Mouse (Mus musculus): ENCODE measurements around the gene Fam53b. TPM values are rescaled to one million over a fixed set of nuclear protein-coding genes. Genes with fewer than 3 reads are reported as not detected.

The Fam53b gene
- total and polyA plus RNA-seq, 2 experiments from 2014 or later = 5.8 to 15.4 TPM

- peak; percentile 32; the same call in 1 of the 2 replicates for TF ChIP-seq CTCF (IDR thresholded peaks at IDR 0.05; ENCODE audit: low read depth)
- Histone ChIP-seq H3K9ac (peak overlapping the region; percentile 59), H3K9me3 (ENCODE audit: low read length) (no peaks in the 10 kb centered on the region), H3K36me3 (ENCODE audit: insufficient read depth) (no peaks in the 10 kb centered on the region), H3K27me3 (ENCODE audit: insufficient read depth, low read length) (no peaks in the 10 kb centered on the region), H3K4me1 (ENCODE audit: insufficient read depth) (peaks cover 10% of the 10 kb centered on the region; the same call in 1 of the 2 replicates), H3K27ac (ENCODE audit: low read depth, low read length) (peak overlapping the region; percentile 80), H3K4me3 (ENCODE audit: low read depth, low read length) (peak overlapping the region; percentile 69), H3K4me2 (ENCODE audit: low read depth) (peak overlapping the region; percentile 90)
- WGBS = 9% methylated on average over 23 of the region's 23 CpGs
- ATAC-seq (no peak), DNase-seq (peak; percentile 63)
Observed at GRCm38 (mm10) chr7:132811716-132812618, 1.7 kb downstream of the Fam53b start.

GRCm38 (mm10) chr7:132810879-132811278, 2.8 kb downstream of the Fam53b start:
- ATAC-seq = peak; percentile 52; the same call in 1 of the 2 replicates
- H3K9ac ChIP-seq = no peak overlapping the region

GRCm38 (mm10) chr7:132810368-132810767, 3.3 kb downstream of the Fam53b start:
- Histone ChIP-seq H3K4me1 (ENCODE audit: insufficient read depth) (peaks cover 23% of the 10 kb centered on the region), H3K27ac (ENCODE audit: low read depth, low read length) (no peak overlapping the region), H3K4me2 (ENCODE audit: low read depth) (peak overlapping the region; percentile 18; the same call in 1 of the 2 replicates), H3K9me3 (ENCODE audit: low read length) (no peaks in the 10 kb centered on the region), H3K9ac (no peak overlapping the region), H3K27me3 (ENCODE audit: insufficient read depth, low read length) (no peaks in the 10 kb centered on the region), H3K4me3 (ENCODE audit: low read depth, low read length) (no peak overlapping the region), H3K36me3 (ENCODE audit: insufficient read depth) (no peaks in the 10 kb centered on the region)
- no peak for TF ChIP-seq CTCF (IDR thresholded peaks at IDR 0.05; ENCODE audit: low read depth)
- 15% methylated on average over 6 of the region's 6 CpGs for WGBS
- ATAC-seq (no peak), DNase-seq (no peak)

More at GRCm38 (mm10) chr7:132810879-132811278, 2.8 kb downstream of the Fam53b start:
- H3K36me3 ChIP-seq (ENCODE audit: insufficient read depth) = no peaks in the 10 kb centered on the region
- DNase-seq = peak; percentile 92
- H3K4me3 ChIP-seq (ENCODE audit: low read depth, low read length) = no peak overlapping the region
- H3K4me1 ChIP-seq (ENCODE audit: insufficient read depth) = peaks cover 18% of the 10 kb centered on the region
- H3K9me3 ChIP-seq (ENCODE audit: low read length) = no peaks in the 10 kb centered on the region
- peak overlapping the region; percentile 18 for H3K4me2 ChIP-seq (ENCODE audit: low read depth)
- no peak overlapping the region for H3K27ac ChIP-seq (ENCODE audit: low read depth, low read length)
- H3K27me3 ChIP-seq (ENCODE audit: insufficient read depth, low read length) = no peaks in the 10 kb centered on the region
- WGBS = 56% methylated on average over 1 of the region's 1 CpGs
- TF ChIP-seq CTCF (IDR thresholded peaks at IDR 0.05; ENCODE audit: low read depth) = peak; percentile 89

GRCm38 (mm10) chr7:132809721-132810120, 4.0 kb downstream of the Fam53b start:
- WGBS = 18% methylated on average over 6 of the region's 6 CpGs

GRCm38 (mm10) chr7:132808841-132809682, 4.6 kb downstream of the Fam53b start:
- no peaks in the 10 kb centered on the region for H3K36me3 ChIP-seq (ENCODE audit: insufficient read depth)
- peaks cover 23% of the 10 kb centered on the region for H3K4me1 ChIP-seq (ENCODE audit: insufficient read depth)
- H3K4me3 ChIP-seq (ENCODE audit: low read depth, low read length) = no peak overlapping the region
- 4% methylated on average over 20 of the region's 20 CpGs for WGBS
- no peaks in the 10 kb centered on the region for H3K9me3 ChIP-seq (ENCODE audit: low read length)
- H3K27ac ChIP-seq (ENCODE audit: low read depth, low read length) = peak overlapping the region; percentile 59
- ATAC-seq (no peak), DNase-seq (no peak)
- 0 out of 2 replicates have a peak overlapping the region, but pooled peaks have one; percentile 3 for H3K9ac ChIP-seq
- peak overlapping the region; percentile 21; the same call in 1 of the 2 replicates for H3K4me2 ChIP-seq (ENCODE audit: low read depth)
- TF ChIP-seq CTCF (IDR thresholded peaks at IDR 0.05; ENCODE audit: low read depth) = peak; percentile 24; the same call in 1 of the 2 replicates
- no peaks in the 10 kb centered on the region for H3K27me3 ChIP-seq (ENCODE audit: insufficient read depth, low read length)

More at GRCm38 (mm10) chr7:132809721-132810120, 4.0 kb downstream of the Fam53b start:
- Histone ChIP-seq H3K9me3 (ENCODE audit: low read length) (no peaks in the 10 kb centered on the region), H3K4me1 (ENCODE audit: insufficient read depth) (peaks cover 23% of the 10 kb centered on the region), H3K4me3 (ENCODE audit: low read depth, low read length) (no peak overlapping the region), H3K27me3 (ENCODE audit: insufficient read depth, low read length) (no peaks in the 10 kb centered on the region), H3K36me3 (ENCODE audit: insufficient read depth) (no peaks in the 10 kb centered on the region), H3K4me2 (ENCODE audit: low read depth) (peak overlapping the region; percentile 21; the same call in 1 of the 2 replicates), H3K9ac (0 out of 2 replicates have a peak overlapping the region, but pooled peaks have one; percentile 7), H3K27ac (ENCODE audit: low read depth, low read length) (no peak overlapping the region)
- ATAC-seq = no peak
- no peak for TF ChIP-seq CTCF (IDR thresholded peaks at IDR 0.05; ENCODE audit: low read depth)
- no peak for DNase-seq

- H3K4me3 ChIP-seq (ENCODE audit: low read depth, low read length) = no peak overlapping the region
- TF ChIP-seq CTCF (IDR thresholded peaks at IDR 0.05; ENCODE audit: low read depth) = no peak
- no peak overlapping the region for H3K4me2 ChIP-seq (ENCODE audit: low read depth)
- 37% methylated on average over 7 of the region's 7 CpGs for WGBS
- H3K9me3 ChIP-seq (ENCODE audit: low read length) = no peaks in the 10 kb centered on the region
- no peak for ATAC-seq
- H3K36me3 ChIP-seq (ENCODE audit: insufficient read depth) = no peaks in the 10 kb centered on the region
- H3K4me1 ChIP-seq (ENCODE audit: insufficient read depth) = peaks cover 23% of the 10 kb centered on the region
- H3K9ac ChIP-seq = 0 out of 2 replicates have a peak overlapping the region, but pooled peaks have one; percentile 3
- DNase-seq = no peak
- H3K27me3 ChIP-seq (ENCODE audit: insufficient read depth, low read length) = no peaks in the 10 kb centered on the region
- H3K27ac ChIP-seq (ENCODE audit: low read depth, low read length) = peak overlapping the region; percentile 59
Observed at GRCm38 (mm10) chr7:132808051-132808796, 5.5 kb downstream of the Fam53b start.

Data from forebrain, postnatal 0 days (tissue).